Mouse (Mus musculus) kidney, postnatal 10 days (tissue): ENCODE measurements around the gene Mthfr.

Source experiments
- DNase-seq: peaks from one replicate; pipeline ENCODE4 v3.0.0; 2021; ENCODE audit warnings: mixed read lengths

Gene Mthfr

GRCm38 (mm10) chr4:148038600-148039253 is at the start of gene Mthfr, which contains the start of gene Clcn6:
Gene Mthfr, plus strand, starts transcription at chr4:148039077.
Gene Clcn6, minus strand, starts transcription at chr4:148038821.
- peak; percentile 100 for DNase-seq

- no peak for DNase-seq
Observed at GRCm38 (mm10) chr4:147993571-147994095, 45.2 kb upstream of the Mthfr start.

- no peak for DNase-seq
Observed at GRCm38 (mm10) chr4:147995311-147995710, 43.6 kb upstream of the Mthfr start.

GRCm38 (mm10) chr4:148000202-148000772 is 38.6 kb upstream of the Mthfr start, which contains the start of gene Nppa:
Gene Nppa, plus strand, starts transcription at chr4:148000722.
- DNase-seq: no peak

- no peak for DNase-seq
Observed at GRCm38 (mm10) chr4:148001013-148001789, 37.7 kb upstream of the Mthfr start.

- DNase-seq: peak; percentile 20
Observed at GRCm38 (mm10) chr4:148001866-148002265, 37.0 kb upstream of the Mthfr start.

GRCm38 (mm10) chr4:148004361-148004760 is 34.5 kb upstream of the Mthfr start:
- DNase-seq: no peak

GRCm38 (mm10) chr4:148008412-148008811 is 30.5 kb upstream of the Mthfr start:
- peak; percentile 71 for DNase-seq

GRCm38 (mm10) chr4:148009641-148010040 is 29.2 kb upstream of the Mthfr start:
- DNase-seq: peak; percentile 20

- no peak for DNase-seq
Observed at GRCm38 (mm10) chr4:148011332-148011731, 27.5 kb upstream of the Mthfr start.

GRCm38 (mm10) chr4:148012216-148012615 is 26.7 kb upstream of the Mthfr start:
- DNase-seq: peak; percentile 30

GRCm38 (mm10) chr4:148015418-148015817 is 23.5 kb upstream of the Mthfr start:
- DNase-seq: peak; percentile 23

- peak; percentile 44 for DNase-seq
Observed at GRCm38 (mm10) chr4:148016981-148017380, 21.9 kb upstream of the Mthfr start.

GRCm38 (mm10) chr4:148018410-148018809 is 20.5 kb upstream of the Mthfr start:
- DNase-seq: no peak

- peak; percentile 53 for DNase-seq
Observed at GRCm38 (mm10) chr4:148024003-148024402, 14.9 kb upstream of the Mthfr start.

GRCm38 (mm10) chr4:148029297-148029696 is 9.6 kb upstream of the Mthfr start:
- no peak for DNase-seq

GRCm38 (mm10) chr4:148030506-148030905 is 8.4 kb upstream of the Mthfr start:
- peak; percentile 60 for DNase-seq

- no peak for DNase-seq
Observed at GRCm38 (mm10) chr4:148033858-148034410, 4.9 kb upstream of the Mthfr start.

- peak; percentile 37 for DNase-seq
Observed at GRCm38 (mm10) chr4:148035440-148035839, 3.4 kb upstream of the Mthfr start.

GRCm38 (mm10) chr4:148038079-148038599 is 738 bp upstream of the Mthfr start:
- no peak for DNase-seq

GRCm38 (mm10) chr4:148039254-148040028 is 564 bp downstream of the Mthfr start:
- DNase-seq: peak; percentile 29
